Mouse (Mus musculus) 3T3-L1 (cell line): ENCODE measurements at regions not wholly inside any gene's neighbourhood (a gene's known extent, or its start where the extent isn't known, plus 50 kb on each side); places are given as distances from the start of the nearest gene placed in this dataset.

Experiments
- DNase-seq: peaks from one replicate; pipeline ENCODE4 v3.0.0-alpha.2; 2015; ENCODE audit warnings: low read depth, low spot score

DNA sequence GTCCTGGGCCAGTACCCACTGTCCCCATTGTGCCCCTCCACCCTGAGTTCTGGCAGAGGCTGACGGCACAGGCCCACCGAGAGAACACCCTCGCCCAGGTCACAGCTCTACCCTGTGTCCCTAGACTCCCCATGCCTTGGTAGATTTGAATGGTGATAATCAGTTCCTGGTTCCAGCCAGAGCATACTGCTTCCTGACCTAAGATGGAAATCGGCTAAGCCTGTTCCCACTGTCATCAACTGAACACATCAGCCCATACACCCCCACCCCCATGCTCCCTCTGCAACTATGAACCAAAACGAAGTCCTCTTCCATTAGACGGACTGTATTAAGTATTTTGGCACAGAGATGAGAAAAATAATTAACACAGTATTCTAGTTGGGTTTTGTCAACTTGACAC is 202.9 kb upstream of the Hs6st1 start:
- no peak for DNase-seq

DNA sequence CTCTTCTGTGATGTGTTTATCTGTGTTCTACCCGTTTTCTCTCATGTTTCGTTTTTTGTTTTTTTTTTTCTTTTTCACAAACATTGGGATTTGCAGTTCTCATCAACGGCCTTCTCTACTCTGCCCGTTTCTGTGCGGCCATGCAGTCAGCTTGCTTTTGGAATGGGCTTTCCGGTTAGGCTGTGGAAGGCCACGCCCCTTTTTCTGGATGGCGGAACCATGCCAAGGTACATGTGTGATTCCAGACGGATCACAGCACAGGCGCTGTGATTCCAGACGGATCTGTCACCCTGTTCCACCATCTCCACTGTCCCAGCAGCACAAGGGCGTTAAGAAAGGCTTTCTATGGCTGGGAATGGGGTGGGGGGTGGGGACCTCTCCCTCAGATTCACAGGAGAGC is 201.6 kb upstream of the Hs6st1 start:
- no peak for DNase-seq

DNA sequence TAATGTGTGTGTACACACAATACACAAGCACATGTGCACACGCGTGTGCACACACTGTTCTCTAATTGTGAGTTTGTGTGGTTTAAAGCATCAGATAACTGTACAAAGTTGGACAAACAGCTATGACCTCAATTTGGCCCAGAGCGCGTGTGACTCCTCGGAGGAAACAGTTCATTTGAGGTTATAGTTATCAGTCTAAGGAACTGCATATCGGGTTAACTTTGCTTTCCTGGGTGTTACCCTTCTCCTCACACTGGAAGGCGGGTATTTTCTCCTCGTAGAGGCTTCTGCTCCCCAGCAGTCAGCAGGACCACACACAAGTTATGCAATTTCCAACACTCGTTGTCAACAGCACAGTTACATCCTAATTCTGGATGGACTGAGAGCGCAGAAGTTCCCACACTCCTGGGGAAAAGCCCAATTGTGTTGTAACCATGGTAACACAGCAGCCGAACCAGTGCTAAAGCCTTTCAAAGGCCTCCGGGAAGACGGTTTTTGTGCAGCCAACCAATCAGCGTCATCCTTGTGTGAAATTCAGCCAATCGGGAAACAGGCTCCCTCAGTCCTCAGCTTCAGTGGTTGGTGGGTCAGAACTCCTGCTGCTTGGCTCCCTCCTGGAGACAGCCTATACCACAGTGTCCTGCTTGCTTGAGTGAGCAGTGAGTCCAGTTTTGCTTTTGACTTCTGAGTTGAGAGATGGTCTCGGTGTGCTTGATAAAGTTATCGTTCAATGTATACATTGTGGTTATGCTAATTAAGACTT is 198.6 kb upstream of the Hs6st1 start:
- no peak for DNase-seq

DNA sequence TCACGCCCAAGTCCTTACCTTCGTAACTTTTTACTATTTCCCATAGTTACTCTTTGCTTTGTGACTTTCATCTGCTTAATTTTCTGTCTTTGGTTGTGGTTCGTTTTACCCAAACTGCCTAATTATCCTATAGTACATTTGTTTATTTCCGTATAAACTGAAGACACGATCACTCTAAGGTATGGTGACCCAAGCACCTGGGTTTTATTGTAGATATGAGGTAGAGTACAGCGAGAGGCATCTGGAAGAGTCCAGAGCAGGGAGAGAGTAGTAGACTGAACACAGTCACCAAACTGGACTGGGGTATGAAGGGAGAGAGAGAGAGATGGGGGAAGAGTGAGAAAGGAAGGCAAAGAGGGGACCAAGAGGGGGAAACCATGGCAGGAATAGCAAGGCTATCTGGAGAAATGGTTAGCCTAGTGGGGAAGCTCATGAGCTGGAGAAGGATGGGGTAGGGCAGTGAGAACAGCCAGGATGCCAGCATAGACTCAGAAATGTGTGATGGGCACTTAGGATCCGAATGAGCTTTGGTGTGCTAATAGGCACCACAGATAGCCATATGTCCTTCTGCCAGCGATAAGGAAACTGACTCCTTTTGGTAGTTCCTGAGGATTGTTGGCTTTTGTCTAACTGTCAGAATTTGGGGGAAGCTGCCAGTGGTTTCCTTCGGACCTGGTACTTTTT is 197.9 kb upstream of the Hs6st1 start:
- DNase-seq: no peak

DNA sequence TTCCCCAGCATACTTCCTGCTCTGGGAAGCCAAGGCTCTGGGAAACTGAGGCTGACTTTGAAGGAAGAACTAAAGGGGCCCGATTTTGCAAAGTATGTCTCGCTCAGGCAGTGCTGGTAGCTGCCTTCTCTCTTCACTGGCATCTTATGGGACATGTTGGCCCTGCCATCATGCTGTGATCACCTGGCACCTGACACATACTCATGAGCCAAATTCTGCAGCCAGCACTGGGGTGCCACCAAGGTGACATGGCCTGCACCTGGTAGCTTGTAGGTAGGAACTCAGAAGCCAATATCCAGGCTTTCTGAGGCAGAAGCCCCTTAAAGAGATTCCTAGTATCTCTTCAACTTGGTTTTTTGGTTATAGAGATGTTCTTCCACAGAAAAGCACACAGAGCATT is 195.2 kb upstream of the Hs6st1 start:
- DNase-seq: no peak

DNA sequence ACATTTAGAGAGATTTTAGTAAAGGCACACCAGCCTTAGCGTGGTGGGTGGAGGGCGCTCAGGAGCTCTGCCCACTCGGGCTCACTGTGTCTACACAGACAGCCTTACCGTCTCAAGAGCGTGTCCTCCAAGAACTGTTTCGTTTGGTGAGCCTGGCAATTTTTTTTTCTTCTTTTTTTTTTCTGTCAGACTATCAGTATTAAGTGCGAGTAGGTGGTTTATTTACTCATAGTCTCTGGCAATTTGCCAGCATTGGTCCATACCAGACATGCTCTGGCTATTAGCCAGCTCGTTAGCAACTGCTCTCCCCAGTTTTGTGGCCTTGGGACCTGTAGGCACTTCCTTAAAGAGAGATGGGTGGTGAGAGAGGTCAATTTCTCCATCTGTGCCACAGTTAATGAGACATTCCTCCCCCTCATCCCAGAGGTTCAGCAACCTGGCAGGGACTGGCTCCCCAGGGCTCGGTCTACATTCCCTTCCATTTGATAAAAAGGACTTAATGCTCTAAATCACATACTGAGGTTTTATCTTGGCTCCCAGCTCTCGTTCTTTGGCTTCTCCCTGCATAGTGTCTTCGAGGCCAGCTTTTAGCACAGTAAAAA is 192.9 kb upstream of the Hs6st1 start:
- peak; percentile 3 for DNase-seq

DNA sequence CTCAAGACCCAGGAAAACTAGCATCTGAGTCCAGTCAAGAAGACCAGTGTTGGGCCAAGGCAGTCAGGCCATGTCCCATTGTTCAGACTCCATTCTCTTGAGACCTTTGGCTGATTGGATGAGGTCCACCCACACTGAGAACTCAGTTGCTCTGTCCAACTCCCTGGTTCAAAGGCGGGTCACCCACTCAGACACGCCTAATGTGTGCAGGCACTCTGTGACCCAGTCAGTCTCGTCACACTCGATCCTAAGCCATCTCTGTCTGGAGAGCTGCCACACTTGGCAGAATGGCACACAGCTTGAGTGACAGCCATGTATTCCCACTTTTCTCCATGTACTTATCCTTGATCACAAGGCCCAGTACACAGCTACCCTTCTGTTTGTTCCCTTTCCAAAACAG is 189.8 kb upstream of the Hs6st1 start:
- no peak for DNase-seq

DNA sequence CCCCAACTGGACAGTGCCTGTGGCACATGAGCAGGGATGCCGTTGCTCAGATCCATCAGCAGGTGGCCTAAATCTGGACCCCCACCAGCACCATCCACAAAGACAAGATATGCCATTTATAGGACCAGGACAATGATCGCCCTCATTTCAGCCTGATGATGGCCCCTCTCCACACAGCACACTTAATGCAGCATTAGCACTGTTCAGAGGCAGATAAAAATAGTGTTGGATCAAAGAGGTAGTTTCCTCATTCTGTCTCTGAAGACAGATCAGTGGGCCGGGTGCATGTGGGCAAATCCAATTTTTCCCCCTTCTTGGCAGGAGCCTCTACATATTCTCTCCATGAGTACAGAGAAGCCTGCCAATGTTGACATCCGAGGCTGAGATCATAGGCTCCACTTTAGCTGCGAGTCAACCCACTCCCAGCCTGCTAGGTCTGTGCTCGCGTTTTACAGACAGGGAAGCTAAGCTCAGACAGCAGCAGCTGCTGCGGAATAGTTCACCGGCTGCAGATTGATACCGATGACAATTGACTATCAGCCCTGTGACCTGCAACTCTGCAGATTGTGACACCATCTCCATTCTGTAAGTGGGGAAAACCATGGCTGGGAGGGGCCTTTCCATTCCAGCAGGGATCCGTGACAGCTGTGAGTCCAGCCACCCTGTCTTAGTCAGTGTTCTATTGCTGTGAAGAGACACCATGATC is 188.7 kb upstream of the Hs6st1 start:
- DNase-seq: peak; percentile 29

DNA sequence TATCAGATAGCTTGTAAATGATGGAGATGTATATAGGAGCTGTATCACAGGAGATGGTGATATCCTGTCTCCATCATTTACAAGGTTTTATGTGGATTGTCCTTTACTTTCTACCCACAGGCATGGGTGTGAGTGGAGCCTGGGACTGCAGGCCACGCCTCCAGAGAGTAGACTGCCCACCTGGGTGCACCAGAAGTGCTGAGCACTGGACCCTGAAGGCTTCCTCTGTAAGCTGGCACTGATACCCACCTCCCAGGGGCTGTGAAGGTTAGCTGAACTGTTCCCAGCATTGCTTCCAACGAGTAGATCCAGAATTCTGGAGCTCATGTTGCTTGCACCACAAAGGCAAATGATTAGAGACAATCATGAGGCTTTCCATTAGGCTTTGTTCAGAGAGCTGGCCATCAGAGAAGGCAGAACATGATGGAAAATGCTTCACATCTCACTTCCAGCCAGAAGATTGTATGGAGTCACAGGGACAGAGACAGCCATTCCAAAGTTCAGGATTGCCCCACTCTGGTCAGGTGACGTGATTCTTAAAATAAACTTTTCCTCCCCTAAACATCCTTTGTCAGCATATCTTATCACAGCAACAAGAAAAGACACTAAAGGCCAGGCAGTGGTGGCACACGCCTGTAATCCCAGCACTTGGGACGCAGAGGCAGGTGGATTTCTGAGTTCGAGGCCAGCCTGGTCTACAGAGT is 187.5 kb upstream of the Hs6st1 start:
- no peak for DNase-seq

DNA sequence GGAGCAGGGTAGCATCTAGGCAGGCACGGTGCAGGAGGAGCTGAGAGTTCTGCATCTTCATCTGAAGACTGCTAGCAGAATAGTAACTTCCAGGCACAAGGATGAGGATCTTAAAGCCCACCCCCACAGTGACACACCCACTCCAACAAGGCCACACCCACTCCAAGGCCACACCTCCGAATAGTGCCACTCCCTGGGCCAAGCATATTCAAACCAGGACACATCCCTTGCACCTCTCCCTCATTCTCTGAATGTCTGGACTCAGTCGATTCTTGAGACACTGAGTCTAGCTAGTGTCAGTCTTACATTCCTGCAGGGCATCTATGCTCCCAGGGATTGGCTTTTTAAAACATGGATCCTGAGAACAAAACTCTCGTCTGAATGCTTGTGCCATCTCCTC is 186.7 kb upstream of the Hs6st1 start:
- no peak for DNase-seq

DNA sequence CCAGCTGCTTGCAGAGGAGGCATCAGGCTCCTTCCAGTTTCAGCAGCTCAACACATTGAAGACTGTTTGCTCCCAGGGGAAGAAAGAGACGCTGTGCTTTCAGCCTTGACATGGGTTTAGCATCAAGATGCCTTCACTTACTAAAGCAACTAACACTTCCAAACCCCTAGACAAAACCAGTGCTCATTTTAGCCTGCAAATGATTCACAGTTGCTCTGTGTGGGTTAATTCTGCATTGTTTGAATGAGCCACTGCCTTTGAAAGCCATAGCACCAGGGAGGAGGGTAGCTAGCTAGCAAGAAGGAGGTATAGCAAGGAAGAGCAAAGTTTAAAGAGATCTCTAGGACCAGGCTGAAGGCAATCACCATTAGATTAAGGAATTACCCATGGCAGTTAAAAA is 186.1 kb upstream of the Hs6st1 start:
- DNase-seq: no peak

DNA sequence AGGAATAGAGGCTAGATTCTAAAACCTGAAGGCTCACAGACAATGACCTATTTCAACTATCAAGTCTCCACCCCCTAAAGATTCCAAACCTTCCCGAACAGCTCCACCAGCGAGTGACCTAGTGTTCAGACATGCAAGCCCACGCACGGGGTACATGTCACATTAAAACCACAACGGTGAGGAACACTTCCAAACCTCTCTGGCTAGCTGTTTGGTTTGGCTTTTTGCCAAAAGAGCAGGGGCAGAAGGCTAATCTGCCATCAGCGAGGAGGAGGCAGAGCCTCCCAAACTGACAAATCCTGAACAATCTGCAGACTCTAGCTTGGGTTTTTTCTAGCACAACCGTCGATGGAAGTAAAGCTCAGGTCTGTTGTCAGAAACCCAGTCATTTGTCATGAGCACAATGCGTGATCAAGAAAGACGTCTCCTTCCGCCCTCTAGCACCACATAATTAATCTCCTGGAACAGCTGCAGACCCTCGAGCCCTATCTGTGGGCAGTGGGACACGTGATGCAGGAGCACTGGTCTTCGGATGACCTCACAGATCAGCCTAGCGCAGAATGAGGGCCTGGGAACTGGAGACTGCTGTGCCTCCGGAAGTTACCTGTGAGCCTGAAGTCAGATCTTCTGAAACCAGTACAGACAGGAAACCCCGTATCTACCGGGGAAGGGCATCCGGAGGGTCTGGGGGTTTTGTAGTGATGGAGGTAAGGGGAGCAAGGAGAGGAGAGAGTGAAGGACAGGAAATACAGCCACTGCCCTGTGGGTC is 178.3 kb upstream of the Hs6st1 start:
- DNase-seq: no peak

DNA sequence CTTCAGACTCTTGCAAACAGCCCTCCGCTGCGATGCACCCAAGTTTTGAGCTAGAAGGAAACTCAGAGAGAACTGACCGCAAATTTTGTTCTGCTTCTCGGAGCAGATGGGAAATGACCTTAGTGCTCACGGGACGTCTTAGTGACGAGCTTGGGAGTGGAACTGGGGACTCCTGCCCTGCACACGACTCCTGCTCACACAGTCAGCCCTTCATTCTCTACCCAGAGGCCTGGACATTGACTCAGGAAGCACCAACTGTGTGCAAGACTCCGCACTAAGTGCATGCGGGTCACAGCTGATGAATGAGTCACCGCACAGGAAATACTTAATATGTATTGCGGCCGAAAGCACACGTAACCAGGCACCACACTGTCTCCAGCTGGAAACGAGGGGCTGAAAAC is 177.7 kb upstream of the Hs6st1 start:
- no peak for DNase-seq

DNA sequence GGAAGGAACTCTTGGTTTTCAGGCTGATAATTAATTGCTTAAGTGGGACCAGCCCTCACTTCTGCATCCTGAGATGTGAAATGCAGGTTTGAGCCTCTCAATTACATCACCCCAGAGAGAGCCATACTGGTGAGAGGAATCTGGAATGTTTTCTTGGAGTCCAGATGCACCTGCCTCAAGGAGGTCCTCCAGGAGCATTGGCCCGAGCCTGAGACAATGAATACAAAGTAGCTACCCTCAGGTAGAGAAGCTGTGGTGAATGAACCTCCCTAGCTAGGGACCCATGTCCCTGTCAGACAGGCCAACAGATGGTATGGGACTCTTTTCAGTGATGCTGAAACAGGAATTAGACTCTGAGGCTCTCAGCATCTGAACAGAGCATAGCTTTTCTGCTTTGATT is 168.7 kb upstream of the Hs6st1 start:
- no peak for DNase-seq

DNA sequence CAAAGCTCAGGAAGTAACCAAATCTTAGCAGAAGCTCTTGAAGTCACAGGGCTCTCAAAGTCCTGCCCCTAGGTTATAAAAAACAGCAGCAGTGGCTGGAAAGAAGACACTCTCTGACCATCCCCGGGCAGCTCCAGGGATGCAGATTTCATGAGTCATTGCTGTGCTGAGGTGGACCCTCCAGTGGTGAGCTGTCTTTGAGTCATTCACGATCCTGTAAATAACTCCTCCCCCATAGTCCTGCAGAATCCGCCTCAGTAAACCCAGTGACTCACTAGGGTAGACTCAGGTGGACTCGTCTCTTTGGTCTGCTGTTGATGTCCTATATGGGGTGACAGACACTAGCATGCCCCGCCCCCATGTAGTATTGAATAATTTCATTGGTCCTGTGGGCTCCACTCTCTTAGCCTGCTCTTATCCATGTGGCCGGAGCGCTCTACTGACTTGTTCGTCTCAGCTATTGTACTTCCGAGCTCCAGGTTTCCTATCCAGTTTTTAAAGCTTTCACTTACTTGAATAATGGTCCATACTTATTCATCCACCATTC is 164.1 kb upstream of the Hs6st1 start:
- peak; percentile 83 for DNase-seq

DNA sequence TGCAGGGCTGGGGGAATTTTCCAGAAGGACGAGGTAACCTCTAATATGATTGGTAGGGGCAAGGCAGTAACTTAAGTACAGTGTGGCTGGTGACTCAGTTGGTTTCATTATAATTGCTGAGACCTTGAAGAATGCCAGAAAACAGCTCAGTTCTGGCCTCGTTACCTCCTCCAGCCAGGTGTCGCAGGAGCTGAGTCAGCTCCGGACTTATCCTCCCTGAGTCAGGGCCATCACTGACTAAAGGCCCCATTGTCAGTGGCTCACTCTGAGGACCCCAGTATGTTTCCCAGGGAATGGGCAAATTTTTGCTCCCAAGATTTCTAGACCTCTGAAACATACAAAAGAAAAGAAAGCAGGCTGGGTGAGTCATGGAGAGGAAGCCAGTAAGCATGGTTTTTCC is 154.6 kb upstream of the Hs6st1 start:
- DNase-seq: peak; percentile 72

DNA sequence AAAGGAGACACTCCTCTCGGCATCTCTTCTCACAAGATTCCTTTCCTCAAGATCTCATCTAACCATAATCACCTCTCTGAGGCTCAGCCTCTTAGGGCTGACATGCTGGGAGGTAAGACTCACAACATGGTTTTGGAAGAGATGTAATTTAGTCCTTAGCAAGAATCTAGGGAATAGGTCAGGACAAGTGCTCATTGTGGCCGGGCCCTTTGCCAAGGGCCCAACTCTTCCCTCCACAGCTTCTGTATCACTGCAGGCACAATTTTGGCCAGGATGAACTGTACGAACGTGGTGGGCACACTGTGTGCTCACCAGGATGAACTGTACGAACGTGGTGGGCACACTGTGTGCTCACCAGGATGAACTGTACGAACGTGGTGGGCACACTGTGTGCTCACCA is 154.0 kb upstream of the Hs6st1 start:
- peak; percentile 48 for DNase-seq

DNA sequence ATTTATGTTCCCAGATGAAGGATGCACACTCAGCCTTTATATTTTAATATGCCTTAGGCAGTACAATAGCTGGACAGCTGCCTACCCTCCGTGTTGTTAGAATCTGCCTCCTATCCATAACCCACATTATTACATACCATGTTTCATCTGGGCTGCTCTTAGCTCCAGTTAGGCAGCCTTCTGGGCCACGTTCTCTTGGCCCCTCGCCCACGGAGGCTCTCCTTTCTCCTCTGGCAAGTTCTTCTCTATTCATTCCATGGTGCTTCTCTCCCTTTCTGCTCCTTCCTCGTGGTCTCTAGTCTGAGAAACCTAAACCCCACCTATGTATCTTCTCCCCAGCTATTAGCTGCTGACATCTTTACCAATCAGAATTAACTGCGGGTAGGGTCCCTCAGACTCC is 152.7 kb upstream of the Hs6st1 start:
- DNase-seq: peak; percentile 24

DNA sequence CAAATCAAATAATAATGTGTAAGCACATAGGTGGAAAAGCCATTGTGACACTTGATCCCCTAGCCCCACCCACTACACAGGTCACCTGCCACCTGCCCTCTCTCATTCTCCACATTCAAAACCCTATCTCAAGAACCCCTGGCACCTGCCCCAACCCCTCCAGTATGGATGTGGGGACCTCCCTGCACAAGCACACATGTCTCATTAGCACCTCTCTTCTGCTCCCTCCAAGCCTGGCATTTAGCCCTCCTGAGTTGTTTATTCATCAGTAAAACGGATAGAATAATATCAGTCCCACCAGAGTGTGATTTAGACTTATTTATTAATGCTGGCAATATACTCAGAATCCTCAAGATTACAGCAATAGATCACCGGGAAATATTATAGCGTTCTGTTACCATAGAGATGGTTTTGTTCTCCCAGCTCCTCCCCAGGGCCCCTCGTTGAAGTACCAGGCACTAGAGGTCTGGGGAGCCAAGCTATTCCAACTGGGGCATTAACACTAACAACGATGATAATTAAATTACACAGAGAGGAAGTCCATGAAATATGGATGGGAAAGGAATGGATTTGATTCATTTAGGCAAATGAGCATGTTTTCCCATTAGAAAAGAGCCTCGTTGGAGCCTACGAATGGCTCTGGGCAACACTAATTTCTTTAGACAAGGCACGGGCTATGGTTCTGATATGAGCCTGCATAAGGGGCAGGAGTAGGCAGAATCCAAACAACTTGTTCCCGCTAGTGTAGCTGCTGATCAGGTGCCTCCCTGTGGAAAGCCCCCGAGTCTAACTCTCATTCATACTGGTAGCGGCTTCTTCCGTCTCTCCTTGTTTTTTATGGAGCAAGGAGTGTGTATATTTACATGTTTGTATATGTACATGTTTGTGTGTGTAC is 148.1 kb upstream of the Hs6st1 start:
- DNase-seq: no peak

DNA sequence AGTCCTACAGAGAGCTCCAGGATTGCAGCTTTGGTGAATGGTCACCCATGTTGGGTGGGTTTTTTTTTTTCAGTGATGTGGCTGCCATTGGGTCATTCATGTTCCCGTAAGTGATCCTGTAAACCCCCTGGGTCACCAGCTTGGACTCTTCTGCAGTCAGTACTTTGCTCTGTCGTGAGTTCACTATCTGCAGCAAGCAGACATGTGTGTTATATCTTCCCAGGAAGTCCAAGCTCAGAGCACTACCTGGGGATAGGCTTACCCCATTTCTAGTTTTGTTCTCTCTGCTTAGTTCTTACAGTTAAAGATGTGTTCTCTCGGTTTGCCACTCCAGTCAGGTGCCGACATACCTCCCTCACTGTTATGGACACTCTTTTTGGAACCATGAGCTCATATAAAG is 143.4 kb upstream of the Hs6st1 start:
- DNase-seq: no peak
